Mouse (Mus musculus) monocyte, adult 5-6 weeks (primary cell): ENCODE measurements around the gene Trmt11. TPM values are rescaled to one million over a fixed set of nuclear protein-coding genes. Genes with fewer than 3 reads are reported as not detected.
"Not testable (repeated sequence)": the region's sequence is repeated elsewhere in the genome, so short reads cannot be mapped to it uniquely, and the experiment has no call there.

Source experiments
- ATAC-seq: fragments of 153-309, 156-312 bp; replicated peaks from 2 replicates; pipeline ENCODE4 v1.8.0; 2017; ENCODE audit warnings: mild to moderate bottlenecking; ENCODE audit not compliant: low TSS enrichment, insufficient number of reproducible peaks, severe bottlenecking, poor library complexity, low FRiP score
- total RNA-seq: library from RNA; stranded (forward); fragments of 200-1000, 200-491, 200-594 nt; gene quantifications from 3 replicates; pipeline ENCODE4 v1.2.3, GENCODE M21; 2017

The Trmt11 gene
- total RNA-seq, 1 experiment from 2014 or later: 29.2 TPM

DNA sequence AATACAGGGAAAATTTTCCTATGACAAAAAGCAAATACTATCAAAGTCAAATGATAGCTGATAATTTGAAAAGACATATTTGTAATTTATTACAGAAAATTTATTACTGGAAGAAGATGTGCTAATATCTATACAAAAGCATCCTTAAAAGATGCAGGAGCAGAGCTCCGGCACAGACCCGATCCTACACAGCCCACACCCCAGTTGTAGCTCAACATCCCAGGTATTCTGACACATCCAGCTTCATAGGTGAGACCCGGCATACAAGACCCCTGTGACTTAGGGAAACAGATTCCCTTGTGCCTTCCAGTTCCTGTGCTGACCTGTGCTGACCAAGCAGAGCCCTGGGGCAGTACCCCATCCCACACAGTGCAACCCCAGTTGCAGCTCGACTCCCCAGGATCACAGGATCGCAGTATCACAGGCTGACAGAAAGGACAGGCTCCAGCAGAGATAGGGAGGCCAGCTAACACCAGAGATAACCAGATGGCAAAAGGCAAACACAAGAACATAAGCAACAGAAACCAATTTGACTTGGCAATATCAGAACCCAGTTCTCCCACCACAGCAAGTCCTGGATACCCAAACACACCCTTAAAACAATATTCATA is 22.8 kb downstream of the Trmt11 start:
- no peak for ATAC-seq

- ATAC-seq: no peak
Measured at GRCm38 (mm10) chr10:30566364-30566763, 34.2 kb downstream of the Trmt11 start.

DNA sequence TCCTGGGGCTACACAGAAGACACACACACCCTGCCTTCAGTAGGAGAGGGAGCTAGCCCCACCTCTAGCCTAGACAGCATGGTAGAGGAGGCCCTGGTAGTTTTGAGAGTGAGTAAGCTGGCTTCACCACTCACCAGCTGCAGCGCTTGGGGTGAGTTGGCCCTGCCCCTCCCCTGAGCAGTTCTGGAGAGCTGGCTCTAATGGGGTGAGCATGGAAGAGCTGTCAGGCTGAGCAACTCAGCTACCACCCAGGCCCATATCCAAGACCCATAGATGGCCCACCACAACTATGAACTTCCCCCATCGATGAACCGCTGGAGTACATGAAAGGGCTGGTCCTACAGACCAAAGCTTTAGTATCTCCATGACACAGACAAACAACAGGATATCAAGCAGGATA is 35.9 kb downstream of the Trmt11 start:
- ATAC-seq: no peak

- no peak for ATAC-seq
Measured at GRCm38 (mm10) chr10:30555686-30556578, 44.6 kb downstream of the Trmt11 start.

- no peak for ATAC-seq
Measured at GRCm38 (mm10) chr10:30552377-30552776, 48.2 kb downstream of the Trmt11 start.

DNA sequence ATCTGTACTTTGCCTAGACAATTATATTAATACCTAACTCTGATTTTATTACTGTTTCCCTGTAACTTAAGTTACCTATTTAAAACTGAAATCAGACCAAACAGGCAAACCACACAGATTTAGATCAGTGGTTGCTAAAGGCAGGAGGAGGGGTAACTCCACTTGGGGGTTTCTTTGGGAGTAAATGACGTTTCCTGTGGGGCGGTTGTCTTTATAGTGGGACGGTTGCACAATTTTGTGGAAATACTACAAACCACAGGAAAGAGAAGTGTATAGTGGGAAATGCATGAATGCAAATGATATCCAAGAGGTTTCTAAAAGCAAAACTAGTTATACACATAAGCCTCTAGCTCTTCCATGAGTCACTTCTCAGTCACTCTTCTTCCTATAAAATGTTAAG is 50.6 kb downstream of the Trmt11 start:
- ATAC-seq: no peak

GRCm38 (mm10) chr10:30538538-30538815 is 62.1 kb downstream of the Trmt11 start:
- no peak for ATAC-seq

GRCm38 (mm10) chr10:30537734-30538537 is 62.6 kb downstream of the Trmt11 start:
- no peak for ATAC-seq

DNA sequence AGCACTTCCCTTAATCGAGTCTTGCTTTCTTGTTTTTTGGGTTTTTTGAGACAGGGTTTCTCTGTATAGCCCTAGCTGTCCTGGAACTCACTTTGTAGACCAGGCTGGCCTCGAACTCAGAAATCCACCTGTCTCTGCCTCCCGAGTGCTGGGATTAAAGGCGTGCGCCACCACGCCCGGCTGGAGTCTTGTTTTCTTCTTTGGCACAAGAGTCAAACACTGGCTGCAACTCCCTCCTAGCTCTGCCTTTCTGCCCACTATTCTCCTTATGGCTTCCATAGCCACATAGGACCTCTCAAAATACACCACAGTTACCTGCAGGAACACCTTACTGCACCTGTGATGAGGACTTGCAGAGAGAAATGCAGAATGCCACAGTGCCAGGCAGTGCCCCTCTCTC is 64.6 kb downstream of the Trmt11 start:
- not testable (repeated sequence) for ATAC-seq

- ATAC-seq: no peak
Measured at GRCm38 (mm10) chr10:30527122-30527521, 73.4 kb downstream of the Trmt11 start.

DNA sequence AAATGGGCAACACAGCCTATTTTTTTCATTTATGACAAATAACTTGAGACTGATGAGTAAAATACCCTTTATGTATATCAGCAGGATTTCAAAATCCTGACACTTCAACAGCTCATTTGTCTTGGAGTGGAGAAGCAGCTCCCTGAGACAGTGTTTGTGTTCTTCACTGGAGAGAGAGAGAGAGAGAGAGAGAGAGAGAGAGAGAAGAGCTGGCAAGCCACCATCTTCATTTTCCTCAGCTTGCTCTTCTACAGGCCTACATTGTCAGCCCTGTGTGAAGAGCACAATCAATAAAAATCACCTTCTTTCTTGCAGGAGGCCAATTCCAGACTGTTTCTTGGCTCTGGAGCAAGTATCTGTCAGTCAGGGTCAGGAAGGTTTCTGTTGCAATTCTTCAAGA is 78.8 kb downstream of the Trmt11 start:
- no peak for ATAC-seq

- ATAC-seq: no peak
Measured at GRCm38 (mm10) chr10:30519143-30519542, 81.4 kb downstream of the Trmt11 start.

GRCm38 (mm10) chr10:30517224-30517623 is 83.3 kb downstream of the Trmt11 start:
- no peak for ATAC-seq

DNA sequence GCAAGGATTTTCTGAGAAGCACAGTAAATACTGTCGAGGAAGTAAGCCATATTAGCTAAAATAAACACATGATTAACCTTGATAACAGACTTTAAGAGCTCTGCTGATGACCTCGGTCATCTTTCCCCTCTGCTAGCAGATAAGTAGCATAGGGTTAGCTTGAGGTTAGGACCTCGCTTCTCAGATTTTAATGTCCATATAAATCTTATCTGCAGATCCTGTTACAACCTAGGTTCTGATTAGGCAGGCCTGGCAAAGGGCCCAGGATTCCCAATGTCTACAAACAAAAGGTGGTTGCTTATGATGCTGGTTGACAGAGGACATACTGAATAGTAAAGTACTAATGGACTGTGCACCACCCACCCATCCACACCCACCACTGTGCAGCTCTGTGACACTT is 83.8 kb downstream of the Trmt11 start:
- no peak for ATAC-seq

GRCm38 (mm10) chr10:30504736-30505135 is 95.8 kb downstream of the Trmt11 start:
- no peak for ATAC-seq

DNA sequence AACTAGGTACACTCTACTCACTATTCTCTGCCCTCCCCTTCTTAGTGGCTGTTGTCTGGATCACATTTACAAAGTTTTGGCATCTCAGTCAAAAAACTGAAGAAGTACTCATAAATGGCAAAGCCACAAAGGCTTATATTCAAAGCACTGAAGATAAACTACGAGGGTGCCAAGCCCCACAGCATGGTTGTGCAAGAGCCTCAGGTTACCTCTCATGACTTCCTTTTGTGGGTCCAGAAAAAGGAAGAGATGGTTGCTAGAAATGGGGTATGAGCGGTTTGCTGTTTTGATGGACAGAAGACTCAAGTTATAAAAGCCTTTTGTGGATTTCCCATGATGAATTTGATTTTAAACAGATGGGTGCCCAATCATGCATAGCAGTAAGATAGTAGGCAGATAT is 97.4 kb downstream of the Trmt11 start:
- no peak for ATAC-seq

DNA sequence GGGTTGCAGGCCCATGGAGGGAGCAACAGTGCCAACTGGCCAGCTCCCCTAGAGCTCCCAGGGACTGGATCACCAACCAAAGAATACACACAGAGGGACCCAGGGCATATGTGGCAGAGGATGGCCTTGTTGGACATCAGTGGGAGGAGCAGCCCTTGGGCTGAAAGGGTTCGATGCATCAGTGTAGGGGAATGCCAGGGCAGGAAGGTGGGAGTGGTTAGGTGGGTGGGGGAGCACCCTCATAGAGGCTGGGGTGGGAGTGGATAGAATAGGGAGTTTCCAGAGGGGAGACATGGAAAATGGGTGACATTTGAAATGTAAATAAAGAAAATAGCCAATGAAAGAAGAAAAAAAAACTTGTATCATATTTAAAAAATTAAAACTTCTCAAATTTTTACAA is 97.8 kb downstream of the Trmt11 start:
- ATAC-seq: no peak

DNA sequence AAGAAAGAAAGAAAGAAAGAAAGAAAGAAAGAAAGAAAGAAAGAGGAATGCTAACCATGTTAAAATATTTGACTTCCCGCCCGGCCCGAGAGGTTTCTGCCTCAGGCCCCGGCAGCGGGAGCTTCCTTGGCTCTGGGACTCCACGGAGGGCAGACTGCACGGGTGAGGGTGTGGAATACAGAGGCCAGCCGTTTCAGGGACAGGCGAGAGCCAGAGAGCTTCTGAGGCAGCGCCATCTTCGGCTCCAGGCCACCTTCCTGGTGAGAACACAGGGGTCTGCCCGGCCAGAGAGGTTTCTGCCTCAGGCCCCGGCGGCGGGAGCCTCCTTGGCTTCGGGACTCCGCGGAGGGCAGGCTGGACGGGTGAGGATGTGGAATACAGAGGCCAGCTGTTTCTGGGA is 102.3 kb downstream of the Trmt11 start:
- ATAC-seq: not testable (repeated sequence)
